Mouse (Mus musculus) G1E (cell line): ENCODE measurements at regions not wholly inside any gene's neighbourhood (a gene's known extent, or its start where the extent isn't known, plus 50 kb on each side); places are given as distances from the start of the nearest gene placed in this dataset.

ENCODE experiments used
- ATAC-seq: 2 replicates; pipeline ENCODE4 v1.8.0; 2016; ENCODE audit warnings: mild to moderate bottlenecking; ENCODE audit not compliant: insufficient number of reproducible peaks, poor library complexity, low FRiP score, severe bottlenecking; ENCODE audit errors: extremely low read depth
- DNase-seq: peaks from one replicate; pipeline ENCODE4 v3.0.0; 2012; ENCODE audit warnings: low spot score
- H3K27me3 ChIP-seq: 2 replicates; pipeline ENCODE4 v1.6.1; 2012; ENCODE audit warnings: mild to moderate bottlenecking, low read length, inconsistent platforms; ENCODE audit not compliant: insufficient read depth
- H3K36me3 ChIP-seq: replicated peaks from 2 replicates; pipeline ENCODE3; 2012; ENCODE audit warnings: mild to moderate bottlenecking, inconsistent platforms
- H3K4me1 ChIP-seq: 2 replicates; pipeline ENCODE4 v1.6.1; 2012; ENCODE audit warnings: low read depth, low read length, inconsistent platforms, mixed read lengths; ENCODE audit not compliant: insufficient read depth
- H3K4me3 ChIP-seq: 2 replicates; pipeline ENCODE4 v1.5.1; 2012; ENCODE audit warnings: low read depth, mild to moderate bottlenecking, inconsistent platforms, low read length, moderate library complexity, mixed read lengths
- H3K9me3 ChIP-seq: replicated peaks from 2 replicates; pipeline ENCODE4 v1.6.1; 2012; ENCODE audit warnings: inconsistent platforms
- CTCF ChIP-seq: IDR thresholded peaks from 2 replicates; pipeline ENCODE4 v1.5.1; 2012; ENCODE audit warnings: low read depth, low read length, inconsistent platforms, mixed read lengths
- GATA1 ChIP-seq: IDR thresholded peaks from 2 replicates; pipeline ENCODE4 v1.6.1; 2012; ENCODE audit warnings: borderline replicate concordance, low read length, inconsistent platforms, mixed read lengths
- GATA2 ChIP-seq: IDR thresholded peaks from 2 replicates; pipeline ENCODE4 v1.6.1; 2012; ENCODE audit warnings: low read depth, low read length, inconsistent platforms, borderline replicate concordance
- POLR2AphosphoS5 ChIP-seq: IDR thresholded peaks from 2 replicates; pipeline ENCODE4 v1.6.1; 2012; ENCODE audit warnings: low read depth, low read length, inconsistent platforms; ENCODE audit not compliant: insufficient replicate concordance
- TAL1 ChIP-seq: conservative IDR thresholded peaks from 2 replicates; pipeline ENCODE4 v1.6.1; 2012; ENCODE audit warnings: low read depth, low read length, inconsistent platforms, mixed read lengths

- no peak overlapping the region for H3K4me3 ChIP-seq
- TF ChIP-seq POLR2AphosphoS5 (no peak), GATA2 (no peak), TAL1 (no peak), GATA1 (no peak), CTCF (no peak)
- H3K36me3 ChIP-seq = no peaks in the 10 kb centered on the region
- H3K4me1 ChIP-seq = no peaks in the 10 kb centered on the region
- DNase-seq (no peak), ATAC-seq (no peak)
- H3K9me3 ChIP-seq = no peaks in the 10 kb centered on the region
- peaks cover 2% of the 10 kb centered on the region; the same call in 1 of the 2 replicates for H3K27me3 ChIP-seq
Observed at GRCm38 (mm10) chr17:85906597-85907187, 218.6 kb upstream of the Six2 start.

- ATAC-seq (no peak), DNase-seq (no peak)
- TF ChIP-seq TAL1 (no peak), GATA2 (no peak), CTCF (no peak), POLR2AphosphoS5 (no peak), GATA1 (no peak)
- Histone ChIP-seq H3K4me3 (no peak overlapping the region), H3K4me1 (no peaks in the 10 kb centered on the region), H3K27me3 (0 out of 2 replicates have a peak, but pooled peaks cover 3% of the 10 kb centered on the region), H3K36me3 (no peaks in the 10 kb centered on the region), H3K9me3 (no peaks in the 10 kb centered on the region)
Observed at GRCm38 (mm10) chr17:85902575-85902974, 214.5 kb upstream of the Six2 start.

- TF ChIP-seq CTCF (no peak), GATA2 (no peak), TAL1 (no peak), POLR2AphosphoS5 (no peak), GATA1 (no peak)
- H3K4me1 ChIP-seq = no peaks in the 10 kb centered on the region
- H3K4me3 ChIP-seq = no peak overlapping the region
- DNase-seq (no peak), ATAC-seq (no peak)
- no peaks in the 10 kb centered on the region for H3K9me3 ChIP-seq
- H3K36me3 ChIP-seq = no peaks in the 10 kb centered on the region
- peaks cover 8% of the 10 kb centered on the region for H3K27me3 ChIP-seq
Observed at GRCm38 (mm10) chr17:85899096-85899495, 211.0 kb upstream of the Six2 start.

GRCm38 (mm10) chr17:85895978-85896377 is 207.9 kb upstream of the Six2 start:
- no peaks in the 10 kb centered on the region for H3K4me1 ChIP-seq
- no peak for DNase-seq
- peaks cover 17% of the 10 kb centered on the region for H3K27me3 ChIP-seq
- H3K9me3 ChIP-seq = no peaks in the 10 kb centered on the region
- TF ChIP-seq GATA2 = no peak
- no peak for TF ChIP-seq TAL1
- TF ChIP-seq POLR2AphosphoS5 = no peak
- no peak for TF ChIP-seq CTCF
- TF ChIP-seq GATA1 = no peak
- no peak for ATAC-seq
- H3K36me3 ChIP-seq = no peaks in the 10 kb centered on the region
- no peak overlapping the region for H3K4me3 ChIP-seq

GRCm38 (mm10) chr17:85891243-85891642 is 203.2 kb upstream of the Six2 start:
- Histone ChIP-seq H3K9me3 (no peaks in the 10 kb centered on the region), H3K36me3 (no peaks in the 10 kb centered on the region), H3K27me3 (peaks cover 17% of the 10 kb centered on the region), H3K4me1 (no peaks in the 10 kb centered on the region), H3K4me3 (no peak overlapping the region)
- TF ChIP-seq CTCF (no peak), GATA2 (no peak), POLR2AphosphoS5 (no peak), TAL1 (no peak), GATA1 (no peak)
- ATAC-seq (no peak), DNase-seq (no peak)

- Histone ChIP-seq H3K9me3 (no peaks in the 10 kb centered on the region), H3K36me3 (no peaks in the 10 kb centered on the region), H3K4me1 (no peaks in the 10 kb centered on the region), H3K27me3 (peaks cover 20% of the 10 kb centered on the region), H3K4me3 (no peak overlapping the region)
- ATAC-seq (no peak), DNase-seq (no peak)
- TF ChIP-seq GATA2 = no peak
- no peak for TF ChIP-seq CTCF
- no peak for TF ChIP-seq POLR2AphosphoS5
- TF ChIP-seq GATA1 = no peak
- no peak for TF ChIP-seq TAL1
Observed at GRCm38 (mm10) chr17:85889746-85890532, 201.9 kb upstream of the Six2 start.
